Mouse (Mus musculus) spleen, postnatal 10 days (tissue): ENCODE data around the gene Mrpl33.

Experiments
- DNase-seq, 2 experiments: peaks; one replicate each; pipeline ENCODE4 v3.0.0; 2021 to 2022; ENCODE audit warnings: low spot score in 2 of 2

Mrpl33 gene

GRCm38 (mm10) chr5:31636636-31637253 is 40.0 kb downstream of the Mrpl33 start:
- DNase-seq = no peak

DNA sequence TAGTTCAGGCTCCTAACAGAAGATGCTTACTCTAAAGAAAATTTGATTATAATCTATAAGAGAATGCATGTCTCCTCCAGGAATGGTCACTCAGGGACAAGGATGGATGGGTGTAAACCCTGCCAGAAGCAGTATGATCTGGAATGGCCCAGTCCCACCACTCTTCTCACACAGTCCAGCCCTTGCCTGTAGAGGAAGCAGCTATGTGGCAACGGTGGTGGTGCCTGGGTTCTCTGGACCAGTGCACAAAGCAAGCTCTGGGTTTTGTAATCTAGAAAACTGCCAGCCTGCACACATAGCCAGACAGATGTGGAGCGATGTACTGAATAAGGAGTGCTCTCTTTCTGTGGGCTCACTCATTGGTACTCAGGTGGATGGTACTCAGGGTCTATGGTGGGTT is 43.8 kb downstream of the Mrpl33 start:
- no peak for DNase-seq

- DNase-seq = no peak
Measured at GRCm38 (mm10) chr5:31642300-31642699, 45.6 kb downstream of the Mrpl33 start.

GRCm38 (mm10) chr5:31644272-31644671 is 47.5 kb downstream of the Mrpl33 start:
- DNase-seq = no peak

- DNase-seq = no peak
Measured at GRCm38 (mm10) chr5:31644847-31645246, 48.1 kb downstream of the Mrpl33 start.

DNA sequence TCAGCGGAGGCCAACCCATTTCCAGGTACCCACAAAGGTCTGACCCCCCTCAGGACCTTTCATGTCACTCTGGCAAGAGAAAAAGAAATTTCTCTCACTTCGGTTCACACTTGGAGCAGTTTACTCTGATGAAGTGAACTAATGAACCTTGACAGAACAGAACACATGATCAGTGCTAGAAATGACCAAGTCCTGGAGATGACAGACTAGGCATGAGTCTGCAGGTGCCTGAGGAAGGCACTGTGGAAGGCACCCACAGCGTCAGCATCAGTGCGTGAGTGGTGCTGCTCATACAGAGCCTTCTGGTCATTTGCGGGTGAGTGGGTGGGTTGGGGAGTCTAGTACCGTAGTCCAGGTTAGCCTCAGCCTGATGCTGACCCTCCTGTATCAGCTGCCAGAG is 49.1 kb downstream of the Mrpl33 start:
- DNase-seq = no peak

GRCm38 (mm10) chr5:31646574-31646973 is 49.8 kb downstream of the Mrpl33 start:
- DNase-seq = no peak

DNA sequence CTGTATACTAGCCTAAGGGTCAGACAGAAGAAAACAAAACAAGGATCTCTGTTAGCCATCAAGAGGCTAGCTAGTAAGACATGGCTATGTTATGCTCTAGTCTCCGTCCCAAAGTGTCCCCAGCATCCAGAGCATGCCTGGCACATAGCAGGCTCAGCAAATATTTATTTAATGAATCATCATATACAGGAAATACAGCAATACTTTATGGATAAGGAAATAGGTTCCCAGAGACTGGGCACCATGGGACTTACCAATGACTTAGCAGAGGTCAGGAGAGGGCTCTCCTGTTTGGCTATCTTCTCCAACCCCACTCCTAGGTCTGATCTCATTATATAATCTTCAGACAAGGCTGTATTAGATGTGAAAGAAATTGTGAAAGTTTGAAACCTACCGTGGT is 50.6 kb downstream of the Mrpl33 start:
- DNase-seq = no peak

- DNase-seq = no peak
Measured at GRCm38 (mm10) chr5:31650518-31651288, 54.0 kb downstream of the Mrpl33 start.

- no peak for DNase-seq
Measured at GRCm38 (mm10) chr5:31655688-31656190, 59.0 kb downstream of the Mrpl33 start.

- no peak for DNase-seq
Measured at GRCm38 (mm10) chr5:31666176-31666575, 69.4 kb downstream of the Mrpl33 start.

GRCm38 (mm10) chr5:31668325-31668968 is 71.7 kb downstream of the Mrpl33 start:
- DNase-seq = no peak

DNA sequence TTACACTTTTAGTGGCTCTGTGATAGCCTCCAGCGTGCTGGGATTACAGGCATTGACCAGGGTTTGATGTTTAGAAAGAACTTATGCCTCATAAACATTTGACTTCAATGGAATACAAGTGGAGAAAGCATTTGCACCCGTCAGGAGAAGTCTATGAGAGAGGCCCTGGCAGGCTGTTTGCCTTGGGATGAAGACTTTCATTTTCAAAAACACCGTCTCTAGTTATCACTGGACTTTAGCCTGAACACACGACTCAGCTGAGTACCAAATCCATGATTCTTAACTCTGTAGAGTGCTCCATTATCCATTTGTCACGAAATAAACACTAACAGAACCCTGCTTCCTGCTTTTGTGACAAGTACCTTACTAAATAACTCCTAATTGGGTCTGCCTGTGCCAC is 73.2 kb downstream of the Mrpl33 start:
- no peak for DNase-seq

DNA sequence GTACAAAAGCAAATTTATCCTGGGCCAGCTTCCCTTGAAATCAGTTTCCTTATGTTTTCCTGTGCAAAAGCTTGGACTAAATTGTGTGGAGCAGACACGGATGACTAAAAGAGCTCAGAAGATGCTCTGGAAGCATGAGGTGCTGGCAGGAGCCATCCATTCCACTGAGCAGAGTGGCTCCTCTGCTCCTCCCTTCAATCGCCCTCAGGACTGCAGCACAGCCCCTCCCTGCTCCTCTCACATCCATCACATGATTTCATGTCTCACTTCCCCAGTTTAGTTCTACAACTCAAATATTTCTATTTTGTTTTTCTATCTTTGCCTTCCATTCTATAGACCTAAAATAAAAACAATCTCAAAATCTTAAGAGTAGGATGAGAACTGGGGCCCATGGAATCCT is 74.4 kb downstream of the Mrpl33 start:
- no peak for DNase-seq

- no peak for DNase-seq
Measured at GRCm38 (mm10) chr5:31673431-31673830, 76.7 kb downstream of the Mrpl33 start.

- no peak for DNase-seq
Measured at GRCm38 (mm10) chr5:31678000-31678399, 81.3 kb downstream of the Mrpl33 start.

DNA sequence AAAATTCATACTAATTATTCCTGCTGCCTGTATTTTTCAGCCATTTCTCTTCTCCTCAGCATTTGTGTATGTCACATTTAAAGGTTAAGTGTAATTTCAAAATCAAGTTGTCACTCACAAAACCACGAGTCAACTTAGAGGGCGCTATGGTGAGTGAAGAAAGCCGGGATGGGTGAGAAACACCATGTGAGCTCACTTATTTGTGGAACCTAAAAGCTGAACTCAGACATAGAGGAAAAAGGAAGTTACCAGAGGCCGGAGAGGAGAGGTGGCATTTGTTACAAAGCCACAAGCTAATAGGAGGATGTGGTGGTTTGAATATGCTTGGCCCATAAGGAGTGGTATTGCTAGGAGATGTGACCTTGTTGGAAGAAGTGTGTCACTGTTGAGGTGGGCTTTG is 83.4 kb downstream of the Mrpl33 start:
- DNase-seq = no peak

- no peak for DNase-seq
Measured at GRCm38 (mm10) chr5:31682305-31682704, 85.6 kb downstream of the Mrpl33 start.

DNA sequence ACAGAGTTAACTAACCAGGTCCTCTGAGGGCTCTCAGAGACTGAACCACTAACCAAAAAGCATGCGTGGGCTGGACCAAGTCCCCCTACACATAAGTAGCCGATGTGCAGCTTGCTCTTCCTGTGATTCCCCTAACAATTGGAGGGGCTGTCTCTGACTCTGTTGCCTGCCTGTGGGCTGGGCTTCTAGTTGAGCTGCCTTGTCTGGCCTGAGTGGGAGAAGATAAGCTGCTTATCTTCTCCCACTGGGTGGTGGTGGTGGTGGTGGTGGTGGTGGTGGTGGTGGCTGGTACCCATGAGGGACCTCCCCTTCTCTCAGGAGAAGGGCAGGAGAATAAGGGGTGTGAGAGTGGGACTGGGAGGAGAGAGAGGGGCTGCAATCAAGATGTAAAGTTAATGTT is 89.3 kb downstream of the Mrpl33 start:
- DNase-seq = peak; percentile 29 to 31

DNA sequence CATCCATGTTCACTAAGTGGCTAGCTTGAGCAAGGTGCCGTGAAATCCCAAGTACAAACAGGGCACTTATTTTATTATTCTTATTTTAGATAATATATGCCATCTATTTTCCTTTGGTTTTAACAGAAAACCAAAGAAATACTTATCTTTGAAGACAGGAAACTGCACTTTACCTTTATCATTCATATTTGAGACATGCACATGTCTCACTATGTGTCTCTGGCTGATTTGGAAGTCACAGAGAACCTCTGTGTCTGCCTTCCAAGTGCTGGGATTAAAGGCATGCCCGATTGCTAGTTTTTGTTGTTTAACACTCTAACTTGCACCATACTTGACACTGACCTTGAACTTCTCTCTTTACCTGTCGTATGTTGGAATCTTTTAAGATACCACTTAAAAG is 91.2 kb downstream of the Mrpl33 start:
- DNase-seq = no peak

DNA sequence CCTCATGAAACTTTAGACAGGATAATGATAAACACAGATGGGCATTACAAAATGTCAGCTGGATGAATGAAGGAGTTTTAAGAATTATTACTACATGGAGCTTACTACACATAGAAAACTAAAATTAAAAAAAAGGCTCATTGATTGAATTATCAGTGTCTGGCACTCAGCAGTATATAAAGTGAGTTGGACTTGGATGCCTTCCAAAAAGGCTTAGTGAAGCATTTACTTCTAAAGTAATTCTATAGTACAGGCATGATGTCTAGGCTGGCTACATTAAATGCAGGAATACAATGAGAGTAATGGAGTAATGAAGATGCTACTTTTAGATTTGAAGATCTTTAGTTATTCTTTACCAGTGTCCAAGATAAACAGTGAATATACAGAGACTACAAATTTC is 96.5 kb downstream of the Mrpl33 start:
- DNase-seq = no peak

DNA sequence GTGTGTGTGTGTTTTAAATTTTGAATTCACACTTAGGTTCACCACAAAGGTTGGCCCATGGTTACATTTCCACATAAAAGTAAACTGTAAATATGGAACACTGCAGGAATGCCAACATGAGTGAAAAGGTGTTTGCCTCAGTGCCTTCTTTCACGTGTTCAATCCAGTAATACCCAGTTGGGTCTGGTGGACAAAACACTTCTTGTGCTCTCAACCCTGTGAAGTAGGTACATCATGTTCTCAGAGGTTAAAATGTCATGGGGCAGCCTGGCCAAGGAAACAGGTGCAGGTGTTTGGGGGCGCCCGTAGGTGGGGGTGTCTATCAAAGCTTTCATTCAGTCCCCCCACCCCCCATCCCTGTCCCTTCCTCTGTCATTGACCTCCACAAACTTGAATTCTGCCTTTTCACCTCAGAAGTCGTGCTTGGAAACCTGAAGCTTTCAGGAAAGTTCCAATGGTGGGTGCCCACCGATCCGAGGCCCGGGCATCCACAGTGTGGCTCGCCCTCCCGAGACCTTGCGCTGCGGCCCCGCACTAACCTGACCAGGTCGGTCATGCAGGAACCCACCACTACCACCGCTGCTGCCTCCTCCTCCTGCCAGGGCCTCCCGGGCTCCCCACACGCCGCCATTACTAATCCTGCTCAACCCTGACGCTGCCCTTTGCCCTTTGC is 100.4 kb downstream of the Mrpl33 start, which contains the start of gene Rbks:
Gene Rbks (minus strand): TSS at position 657 of the 673 bp plus-strand sequence.
- DNase-seq = no peak
